Mouse (Mus musculus) bone marrow macrophage, adult 2 months (primary cell): ENCODE data around the gene Srms.

ENCODE experiments used
- CTCF ChIP-seq: IDR thresholded peaks from 2 replicates; pipeline ENCODE4 v1.5.1; 2012; ENCODE audit warnings: low read depth, mild to moderate bottlenecking, low read length, moderate library complexity
- POLR2A ChIP-seq: IDR thresholded peaks from 2 replicates; pipeline ENCODE4 v1.6.1; 2012; ENCODE audit warnings: mild to moderate bottlenecking, low read depth, low read length, borderline replicate concordance

- no peak for TF ChIP-seq CTCF
- TF ChIP-seq POLR2A, result no peak
Measured at GRCm38 (mm10) chr2:181174646-181175045, 38.3 kb downstream of the Srms start.
